Mouse (Mus musculus) bone marrow, adult 2 months (tissue): Measurements from ENCODE around the gene Izumo1r.

Experiments used
- CTCF ChIP-seq: fragments of 200-500 bp; IDR thresholded peaks from 2 replicates; pipeline ENCODE4 v1.5.1; 2011; ENCODE audit warnings: low read length, control low read depth; ENCODE audit not compliant: control insufficient read depth, insufficient read depth
- POLR2A ChIP-seq: fragments of 200-500 bp; IDR thresholded peaks from 2 replicates; pipeline ENCODE4 v1.6.1; 2011; ENCODE audit warnings: low read depth, mild to moderate bottlenecking, control low read depth, low read length, borderline replicate concordance; ENCODE audit not compliant: control insufficient read depth

DNA sequence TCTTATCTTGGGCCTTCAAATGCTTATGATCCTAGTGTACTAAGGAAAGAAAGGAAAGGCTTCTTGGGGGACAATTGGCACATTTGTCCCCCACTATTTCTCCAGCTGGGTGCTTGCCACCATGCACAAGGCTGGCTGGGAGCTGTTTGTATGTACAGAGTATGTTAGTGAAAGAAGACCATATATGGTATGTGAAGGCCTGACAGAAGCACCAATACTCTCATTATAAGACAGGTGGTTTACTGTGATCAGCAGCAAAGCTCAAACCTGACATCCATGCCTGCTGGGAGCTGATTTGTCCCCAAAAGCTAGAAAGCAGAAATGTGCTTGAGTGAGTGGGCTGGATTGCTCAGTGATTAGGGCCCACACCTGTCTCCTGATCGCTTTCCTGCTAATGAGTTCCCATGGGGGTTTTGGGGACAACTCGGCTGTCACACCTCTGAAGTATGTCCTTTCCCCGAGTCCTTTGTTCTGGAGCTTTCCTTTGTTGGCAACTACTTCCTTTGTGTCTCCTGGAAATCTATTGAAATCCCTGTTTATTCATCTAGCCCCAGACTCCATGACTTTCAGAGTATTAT, 38.5 kb upstream of the Izumo1r start:
- TF ChIP-seq CTCF (no peak), POLR2A (no peak)
